Mouse (Mus musculus): Measurements from ENCODE around the gene Tiam1. TPM values are rescaled to one million over a fixed set of nuclear protein-coding genes. Genes with fewer than 3 reads are reported as not detected.
A peak's percentile ranks its signal among the peaks of the same experiment; 100 is the strongest.

Tiam1 gene
- polyA plus RNA-seq, 1 experiment from 2014 or later = 18.6 TPM

DNA sequence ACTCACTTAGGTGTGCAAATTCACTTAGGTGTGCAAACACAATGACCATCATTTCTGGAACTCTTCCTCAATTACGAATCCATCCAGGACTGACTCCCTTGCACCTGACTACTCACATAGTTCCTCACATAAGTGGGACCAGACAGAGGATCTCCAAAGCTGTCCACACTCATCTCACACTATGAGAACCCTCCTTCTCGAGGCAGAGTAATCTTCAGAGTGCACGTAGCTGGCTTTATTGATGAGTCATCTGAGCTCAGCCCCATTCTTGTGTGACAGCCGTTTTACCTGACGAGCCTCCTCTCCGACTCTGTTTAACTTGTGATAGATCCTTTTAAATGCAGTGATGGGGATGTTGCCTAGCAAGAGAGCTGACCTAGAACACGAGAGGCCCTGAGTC is 41.0 kb downstream of the Tiam1 start:
- no peaks in the 10 kb centered on the region for H3K27me3 ChIP-seq
- no peak for ATAC-seq (replicated peaks; ENCODE audit: low FRiP score)
- H3K36me3 ChIP-seq = no peaks in the 10 kb centered on the region
- H3K27ac ChIP-seq = no peak overlapping the region
- WGBS = 75% methylated on average over 7 of the region's 7 CpGs
- H3K9me3 ChIP-seq (replicated peaks) = no peaks in the 10 kb centered on the region
- H3K4me3 ChIP-seq (replicated peaks) = no peak overlapping the region
- H3K4me1 ChIP-seq = peaks cover 22% of the 10 kb centered on the region
- no peak overlapping the region for H3K9ac ChIP-seq
- no peak overlapping the region for H3K4me2 ChIP-seq

DNA sequence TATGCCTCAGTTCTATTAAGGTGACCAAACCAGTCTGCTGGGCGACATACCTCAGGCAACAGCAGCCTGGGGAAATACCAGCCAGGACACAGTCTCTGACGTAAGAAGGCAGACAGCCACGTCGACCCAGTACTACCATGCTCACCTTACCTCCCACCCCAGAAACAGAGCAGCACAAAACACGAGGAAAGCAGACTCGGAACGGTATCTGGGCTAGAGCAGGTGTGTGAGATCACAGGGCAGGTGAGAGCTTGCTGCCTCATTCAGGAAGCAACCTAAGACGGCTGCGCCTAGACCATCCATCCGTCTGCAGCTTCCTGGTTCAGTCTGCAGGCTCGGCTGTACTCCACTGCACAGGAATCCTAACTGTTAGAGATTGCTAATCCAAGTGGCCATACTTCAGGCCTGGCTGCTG is 45.4 kb downstream of the Tiam1 start:
- peak; percentile 81 for ATAC-seq (replicated peaks; ENCODE audit: low FRiP score)
- Histone ChIP-seq H3K36me3 (no peaks in the 10 kb centered on the region), H3K27me3 (no peaks in the 10 kb centered on the region), H3K9me3 (replicated peaks) (no peaks in the 10 kb centered on the region), H3K4me3 (replicated peaks) (no peak overlapping the region), H3K4me1 (peaks cover 48% of the 10 kb centered on the region), H3K27ac (peak overlapping the region; percentile 81), H3K9ac (no peak overlapping the region), H3K4me2 (peak overlapping the region; percentile 10; the same call in 1 of the 2 replicates)
- WGBS = 63% methylated on average over 11 of the region's 11 CpGs

DNA sequence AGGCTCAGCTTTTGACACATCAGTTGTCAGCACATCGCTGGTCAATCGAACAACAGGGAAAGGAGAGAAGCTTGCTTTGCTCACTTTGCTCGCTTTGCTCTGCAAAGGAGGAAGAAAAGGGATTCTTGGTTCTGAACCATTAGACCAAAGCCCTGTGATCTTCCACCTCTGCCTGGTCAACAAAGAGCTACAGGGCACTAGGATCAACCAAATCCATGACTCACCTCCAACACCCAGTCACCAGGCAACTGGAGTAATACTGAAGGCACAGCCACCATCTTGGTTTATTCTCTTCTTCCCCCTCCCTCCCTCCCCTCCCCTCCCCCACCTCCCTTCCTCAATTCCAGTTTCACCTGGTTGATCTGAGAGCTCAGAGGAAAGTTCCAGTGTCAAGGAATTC is 45.8 kb downstream of the Tiam1 start:
- 82% methylated on average over 3 of the region's 3 CpGs for WGBS

DNA sequence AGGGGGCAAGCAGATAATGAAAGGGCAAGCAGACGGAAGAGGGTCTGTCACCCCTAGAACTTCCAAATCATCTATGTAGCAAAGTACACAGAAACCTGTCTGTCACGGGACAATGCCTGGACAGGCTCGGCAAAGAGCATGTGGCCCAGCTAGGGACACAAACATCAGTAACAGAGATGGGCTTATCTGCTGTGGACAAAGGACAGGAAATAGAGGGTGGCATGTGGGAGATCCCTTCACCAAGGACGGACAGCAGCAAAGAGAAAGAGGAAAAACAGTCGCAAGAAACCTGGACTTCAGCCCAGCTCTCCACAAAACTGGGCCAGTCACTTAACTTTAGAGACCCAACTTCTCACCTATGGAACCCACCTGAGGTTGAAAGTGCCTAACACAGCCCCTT is 47.6 kb downstream of the Tiam1 start:
- no peak overlapping the region for H3K4me3 ChIP-seq (replicated peaks)
- H3K4me1 ChIP-seq = peaks cover 61% of the 10 kb centered on the region
- no peaks in the 10 kb centered on the region for H3K9me3 ChIP-seq (replicated peaks)
- WGBS = 51% methylated on average over 5 of the region's 5 CpGs
- no peak for ATAC-seq (replicated peaks; ENCODE audit: low FRiP score)
- H3K36me3 ChIP-seq = no peaks in the 10 kb centered on the region
- no peak overlapping the region for H3K27ac ChIP-seq
- H3K4me2 ChIP-seq = no peak overlapping the region
- no peaks in the 10 kb centered on the region for H3K27me3 ChIP-seq
- no peak overlapping the region for H3K9ac ChIP-seq

More for the DNA sequence above, 45.8 kb downstream of the Tiam1 start:
- Histone ChIP-seq H3K9me3 (replicated peaks) (no peaks in the 10 kb centered on the region), H3K4me1 (peaks cover 51% of the 10 kb centered on the region), H3K27ac (peak overlapping the region; percentile 81), H3K4me2 (peak overlapping the region; percentile 10; the same call in 1 of the 2 replicates), H3K36me3 (no peaks in the 10 kb centered on the region), H3K4me3 (replicated peaks) (no peak overlapping the region), H3K9ac (no peak overlapping the region), H3K27me3 (no peaks in the 10 kb centered on the region)
- peak; percentile 40; the same call in 1 of the 2 replicates for ATAC-seq (replicated peaks; ENCODE audit: low FRiP score)

DNA sequence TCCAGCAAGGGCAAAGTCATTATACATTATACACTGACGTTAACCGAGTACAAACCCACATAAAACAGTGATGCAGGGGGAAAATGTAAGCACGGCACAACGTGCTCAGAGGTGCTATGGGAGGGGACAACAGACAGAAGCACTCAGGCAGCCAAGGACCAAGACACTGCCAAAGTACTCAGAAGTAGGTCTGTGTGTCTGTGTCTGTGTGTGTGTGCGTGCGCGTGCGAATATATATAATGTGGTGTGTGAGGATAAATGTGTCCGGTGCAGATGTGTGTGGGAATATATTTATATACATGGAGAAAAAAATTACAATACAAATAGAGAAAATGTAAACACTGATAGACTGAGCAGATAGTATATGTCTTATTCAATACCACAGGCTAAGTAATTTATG is 50.6 kb downstream of the Tiam1 start:
- 63% methylated on average over 9 of the region's 9 CpGs for WGBS
- H3K4me1 ChIP-seq = peaks cover 52% of the 10 kb centered on the region
- H3K9ac ChIP-seq = no peak overlapping the region
- no peaks in the 10 kb centered on the region for H3K27me3 ChIP-seq
- no peak for ATAC-seq (replicated peaks; ENCODE audit: low FRiP score)
- 0 out of 2 replicates have a peak, but pooled peaks cover 5% of the 10 kb centered on the region for H3K36me3 ChIP-seq
- no peak overlapping the region for H3K27ac ChIP-seq
- H3K4me2 ChIP-seq = no peak overlapping the region
- H3K4me3 ChIP-seq (replicated peaks) = no peak overlapping the region
- no peaks in the 10 kb centered on the region for H3K9me3 ChIP-seq (replicated peaks)

DNA sequence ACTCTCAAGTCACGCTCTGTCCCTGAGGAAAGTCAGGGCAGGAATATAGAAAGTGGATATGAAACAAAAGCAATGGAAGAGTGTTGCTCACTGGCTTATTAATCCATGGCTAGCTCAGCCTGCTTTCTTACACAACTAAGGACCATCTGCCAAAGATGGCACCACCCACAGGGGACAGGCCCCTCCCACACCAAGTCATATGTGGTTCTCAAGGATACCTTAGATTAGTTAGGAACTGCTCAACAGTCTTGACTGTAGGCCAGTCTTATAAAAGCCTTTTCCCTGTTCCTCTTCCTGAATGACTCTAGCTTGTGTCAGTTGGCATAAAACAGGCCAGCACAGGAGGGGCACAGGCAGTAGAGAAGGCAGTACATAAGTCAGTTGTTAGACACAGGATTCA is 51.7 kb downstream of the Tiam1 start:
- 72% methylated on average over 1 of the region's 1 CpGs for WGBS
- no peak for ATAC-seq (replicated peaks; ENCODE audit: low FRiP score)
- Histone ChIP-seq H3K4me1 (peaks cover 45% of the 10 kb centered on the region), H3K4me3 (replicated peaks) (no peak overlapping the region), H3K9me3 (replicated peaks) (no peaks in the 10 kb centered on the region), H3K4me2 (no peak overlapping the region), H3K36me3 (0 out of 2 replicates have a peak, but pooled peaks cover 5% of the 10 kb centered on the region), H3K9ac (no peak overlapping the region), H3K27me3 (no peaks in the 10 kb centered on the region), H3K27ac (no peak overlapping the region)

DNA sequence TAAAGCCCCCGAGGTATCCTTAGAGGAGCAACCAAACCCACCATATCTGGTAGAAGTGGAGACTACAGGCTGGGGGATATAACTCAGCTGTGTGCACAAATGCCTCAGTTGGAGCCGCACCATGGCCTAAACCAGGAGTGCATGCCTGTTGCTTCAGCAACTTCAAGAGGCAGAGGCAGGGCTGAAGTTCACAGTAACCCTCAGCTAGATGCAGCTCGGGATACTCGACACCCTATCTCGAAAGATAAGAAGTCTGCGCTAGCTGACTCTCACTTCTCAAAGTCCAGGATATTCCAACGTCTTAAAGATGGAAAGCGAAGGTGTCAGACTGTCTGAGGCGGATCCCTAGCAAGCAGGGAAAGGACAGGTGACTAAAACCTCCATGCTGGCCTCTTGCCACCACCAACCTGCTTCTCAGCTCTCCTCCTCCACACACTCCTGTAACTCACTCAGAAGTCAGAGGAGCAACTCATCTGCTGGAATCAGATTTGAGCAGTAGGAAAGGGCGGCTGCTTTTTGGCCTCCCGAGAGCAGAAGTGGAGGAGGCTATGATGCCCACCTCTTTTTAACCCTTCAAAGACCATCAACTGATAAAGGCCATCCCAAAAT is 52.4 kb downstream of the Tiam1 start:
- Histone ChIP-seq H3K4me1 (peaks cover 43% of the 10 kb centered on the region), H3K9me3 (replicated peaks) (no peaks in the 10 kb centered on the region), H3K36me3 (0 out of 2 replicates have a peak, but pooled peaks cover 5% of the 10 kb centered on the region), H3K4me2 (no peak overlapping the region), H3K27me3 (no peaks in the 10 kb centered on the region), H3K9ac (no peak overlapping the region), H3K4me3 (replicated peaks) (no peak overlapping the region), H3K27ac (no peak overlapping the region)
- ATAC-seq (replicated peaks; ENCODE audit: low FRiP score) = no peak
- 44% methylated on average over 11 of the region's 11 CpGs for WGBS

DNA sequence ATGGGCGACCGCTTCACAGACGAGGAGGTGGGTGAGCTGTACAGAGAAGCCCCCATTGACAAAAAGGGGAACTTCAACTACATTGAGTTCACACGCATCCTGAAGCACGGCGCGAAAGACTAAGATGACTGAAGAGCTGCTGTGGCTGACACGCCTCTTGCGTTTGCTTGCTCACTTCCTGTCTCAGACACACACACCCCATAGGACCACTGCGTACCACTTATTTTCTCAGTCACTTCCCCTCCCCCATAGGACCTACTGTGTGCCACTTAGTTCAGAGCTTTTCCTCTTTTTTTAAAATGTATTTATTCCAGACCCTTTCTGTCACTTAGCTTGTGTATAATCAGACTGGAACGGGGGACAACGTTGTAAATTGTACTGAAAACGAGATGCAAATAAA is 53.2 kb downstream of the Tiam1 start:
- ATAC-seq (replicated peaks; ENCODE audit: low FRiP score) = no peak

DNA sequence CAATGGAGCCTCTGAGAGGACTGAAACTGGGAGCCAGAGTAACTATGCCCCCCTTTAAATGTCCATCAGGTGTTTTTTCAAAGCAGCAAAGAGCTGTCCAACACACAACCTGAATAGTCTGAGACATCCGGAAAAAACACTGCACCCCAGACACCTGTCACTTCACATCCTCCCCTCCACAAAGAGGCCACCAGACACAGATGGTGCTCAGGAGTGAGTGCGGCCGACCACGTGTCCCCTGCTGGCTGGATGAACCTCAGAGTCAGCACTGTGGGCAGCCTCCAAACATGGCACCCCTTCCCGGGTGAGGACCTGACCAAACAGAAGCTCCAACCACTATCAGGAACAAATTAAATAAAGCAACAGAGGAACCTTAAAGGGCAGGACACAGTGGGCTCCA is 56.3 kb downstream of the Tiam1 start:
- Histone ChIP-seq H3K9me3 (replicated peaks) (no peaks in the 10 kb centered on the region), H3K9ac (no peak overlapping the region), H3K36me3 (0 out of 2 replicates have a peak, but pooled peaks cover 5% of the 10 kb centered on the region), H3K27ac (no peak overlapping the region), H3K4me3 (replicated peaks) (no peak overlapping the region), H3K4me2 (no peak overlapping the region), H3K27me3 (no peaks in the 10 kb centered on the region), H3K4me1 (peaks cover 13% of the 10 kb centered on the region)
- 86% methylated on average over 5 of the region's 5 CpGs for WGBS
- no peak for ATAC-seq (replicated peaks; ENCODE audit: low FRiP score)

More for the DNA sequence above, 53.2 kb downstream of the Tiam1 start:
- 92% methylated on average over 13 of the region's 13 CpGs for WGBS
- H3K27me3 ChIP-seq = no peaks in the 10 kb centered on the region
- 0 out of 2 replicates have a peak, but pooled peaks cover 5% of the 10 kb centered on the region for H3K36me3 ChIP-seq
- H3K9me3 ChIP-seq (replicated peaks) = no peaks in the 10 kb centered on the region
- no peak overlapping the region for H3K4me2 ChIP-seq
- H3K27ac ChIP-seq = no peak overlapping the region
- no peak overlapping the region for H3K9ac ChIP-seq
- peaks cover 34% of the 10 kb centered on the region for H3K4me1 ChIP-seq
- no peak overlapping the region for H3K4me3 ChIP-seq (replicated peaks)

DNA sequence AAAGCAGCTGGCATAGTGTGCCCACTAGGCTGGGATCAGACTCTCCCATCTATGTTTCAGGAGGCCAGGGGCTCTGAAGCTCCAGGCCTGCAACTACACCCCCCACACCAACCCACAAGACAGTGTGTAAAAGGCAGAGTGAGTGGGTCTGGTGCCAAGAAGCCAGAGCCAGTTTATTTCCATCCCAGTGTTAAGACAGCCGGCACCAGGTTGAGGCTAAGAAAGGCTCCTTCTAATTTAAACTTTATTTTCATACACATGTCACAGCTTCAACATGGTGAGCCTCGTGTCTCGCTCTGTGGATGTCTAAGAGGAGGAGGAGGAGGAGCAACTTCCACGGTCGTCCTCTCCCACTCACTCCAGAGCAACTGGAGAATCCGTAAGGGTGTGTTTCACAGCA is 57.5 kb downstream of the Tiam1 start:
- 63% methylated on average over 6 of the region's 6 CpGs for WGBS
- ATAC-seq (replicated peaks; ENCODE audit: low FRiP score) = no peak

DNA sequence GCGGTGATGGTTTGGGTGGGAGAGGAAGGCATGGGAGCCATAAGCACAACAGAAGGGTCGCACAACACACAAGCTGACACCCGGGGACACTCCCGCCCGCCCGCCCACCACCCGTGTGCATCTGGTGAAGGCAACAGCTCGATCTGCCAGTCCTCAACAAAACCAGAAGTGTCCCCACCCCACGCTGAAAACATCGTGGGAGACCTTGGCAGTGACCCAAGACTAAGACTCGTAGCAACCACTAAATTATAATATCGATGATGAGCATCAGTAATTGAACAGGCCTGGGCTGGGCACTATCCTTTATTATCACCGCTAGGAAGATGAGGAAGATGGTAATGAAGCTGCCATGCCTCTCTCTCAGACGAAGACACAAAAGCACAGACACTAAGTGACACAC is 58.0 kb downstream of the Tiam1 start:
- Histone ChIP-seq H3K36me3 (0 out of 2 replicates have a peak, but pooled peaks cover 5% of the 10 kb centered on the region), H3K9ac (no peak overlapping the region), H3K4me2 (no peak overlapping the region), H3K9me3 (replicated peaks) (no peaks in the 10 kb centered on the region), H3K27ac (no peak overlapping the region), H3K4me3 (replicated peaks) (no peak overlapping the region), H3K4me1 (peaks cover 13% of the 10 kb centered on the region; the same call in 1 of the 2 replicates), H3K27me3 (no peaks in the 10 kb centered on the region)
- no peak for ATAC-seq (replicated peaks; ENCODE audit: low FRiP score)
- 73% methylated on average over 14 of the region's 14 CpGs for WGBS

More for the DNA sequence above, 57.5 kb downstream of the Tiam1 start:
- Histone ChIP-seq H3K27me3 (no peaks in the 10 kb centered on the region), H3K9ac (no peak overlapping the region), H3K27ac (no peak overlapping the region), H3K9me3 (replicated peaks) (no peaks in the 10 kb centered on the region), H3K4me1 (peaks cover 12% of the 10 kb centered on the region), H3K36me3 (0 out of 2 replicates have a peak, but pooled peaks cover 5% of the 10 kb centered on the region), H3K4me3 (replicated peaks) (no peak overlapping the region), H3K4me2 (no peak overlapping the region)

DNA sequence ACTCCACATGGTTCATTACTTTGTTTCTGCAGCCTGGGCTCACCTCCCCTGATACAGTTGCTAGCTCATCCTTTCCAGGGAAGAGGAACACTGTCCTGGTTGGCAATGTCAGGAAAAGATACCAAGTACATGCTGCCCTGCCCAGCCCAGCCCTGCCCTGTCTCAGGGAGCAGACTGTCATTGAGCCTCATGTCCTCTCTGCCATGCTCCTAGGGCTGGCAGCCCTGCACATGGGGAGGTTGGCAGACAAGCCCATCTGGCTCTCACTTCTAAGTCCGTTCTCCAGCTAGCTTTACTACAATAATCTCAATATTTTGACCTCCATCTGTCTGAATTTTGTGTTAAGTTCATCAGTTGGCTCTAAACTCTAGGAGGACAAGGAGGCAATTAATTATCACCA is 62.4 kb downstream of the Tiam1 start:
- Histone ChIP-seq H3K36me3 (no peaks in the 10 kb centered on the region), H3K9me3 (replicated peaks) (no peaks in the 10 kb centered on the region), H3K4me3 (replicated peaks) (no peak overlapping the region), H3K4me2 (no peak overlapping the region), H3K9ac (no peak overlapping the region), H3K4me1 (peaks cover 13% of the 10 kb centered on the region; the same call in 1 of the 2 replicates), H3K27me3 (no peaks in the 10 kb centered on the region), H3K27ac (no peak overlapping the region)
- 43% methylated on average over 1 of the region's 1 CpGs for WGBS
- peak; percentile 69 for ATAC-seq (replicated peaks; ENCODE audit: low FRiP score)
